Mouse (Mus musculus): ENCODE data around the gene Prmt9.

GRCm38 (mm10) chr8:77501131-77501530 lies 48.1 kb upstream of the Prmt9 start:
- TF ChIP-seq CTCF (conservative IDR thresholded peaks at IDR 0.05; ENCODE audit: low read length) (no peak), POU5F1 (IDR thresholded peaks at IDR 0.05; ENCODE audit: borderline replicate concordance, low read length) (no peak), NANOG (IDR thresholded peaks at IDR 0.05; ENCODE audit: borderline replicate concordance, low read length) (no peak)
